Mouse (Mus musculus): Measurements from ENCODE around the gene Fbxl5. TPM values are rescaled to one million over a fixed set of nuclear protein-coding genes. Genes with fewer than 3 reads are reported as not detected.

Gene Fbxl5
- polyA plus RNA-seq, 1 experiment from 2014 or later, result 91.7 TPM

DNA sequence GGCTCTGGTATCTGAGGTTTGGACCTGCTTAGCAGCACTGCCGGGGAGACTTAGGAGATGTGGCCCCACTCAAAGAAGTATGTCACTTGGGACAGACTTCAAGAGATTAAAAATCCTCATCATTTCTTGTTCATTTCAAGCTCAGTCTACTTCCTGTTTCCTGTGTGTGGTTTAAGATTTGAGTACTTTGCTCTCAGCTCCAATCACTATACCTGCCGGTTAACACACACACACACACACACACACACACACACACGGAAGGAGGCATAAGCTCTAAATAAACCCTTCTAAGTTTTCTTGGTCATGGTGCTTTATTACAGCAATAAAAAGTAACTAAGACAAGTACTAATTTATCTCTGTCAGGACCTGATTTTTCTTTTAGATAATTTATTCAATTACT is 49.9 kb downstream of the Fbxl5 start:
- in situ Hi-C loops (cut with MboI; ENCODE audit: low pct_unique_long_range_greater_than_20kb), result no loop called here
- H3K27me3 ChIP-seq, result no peaks in the 10 kb centered on the region
- DNase-seq (ENCODE audit: low read depth, low spot score) (no peak), ATAC-seq (no peak)
- ChIA-PET POLR2A (interaction anchor here (0.5 to 1.1 kb wide), 2 partner anchors 11 to 76 kb away, joined by 3 to 4 read pairs; no protein-coding TSS in a partner anchor), CTCF (interaction anchor here (0.8 to 1.5 kb wide), 5 partner anchors 9 to 121 kb away, joined by 3 read pairs; no protein-coding TSS in a partner anchor)
- no peak for TF ChIP-seq CTCF (IDR thresholded peaks at IDR 0.05)

DNA sequence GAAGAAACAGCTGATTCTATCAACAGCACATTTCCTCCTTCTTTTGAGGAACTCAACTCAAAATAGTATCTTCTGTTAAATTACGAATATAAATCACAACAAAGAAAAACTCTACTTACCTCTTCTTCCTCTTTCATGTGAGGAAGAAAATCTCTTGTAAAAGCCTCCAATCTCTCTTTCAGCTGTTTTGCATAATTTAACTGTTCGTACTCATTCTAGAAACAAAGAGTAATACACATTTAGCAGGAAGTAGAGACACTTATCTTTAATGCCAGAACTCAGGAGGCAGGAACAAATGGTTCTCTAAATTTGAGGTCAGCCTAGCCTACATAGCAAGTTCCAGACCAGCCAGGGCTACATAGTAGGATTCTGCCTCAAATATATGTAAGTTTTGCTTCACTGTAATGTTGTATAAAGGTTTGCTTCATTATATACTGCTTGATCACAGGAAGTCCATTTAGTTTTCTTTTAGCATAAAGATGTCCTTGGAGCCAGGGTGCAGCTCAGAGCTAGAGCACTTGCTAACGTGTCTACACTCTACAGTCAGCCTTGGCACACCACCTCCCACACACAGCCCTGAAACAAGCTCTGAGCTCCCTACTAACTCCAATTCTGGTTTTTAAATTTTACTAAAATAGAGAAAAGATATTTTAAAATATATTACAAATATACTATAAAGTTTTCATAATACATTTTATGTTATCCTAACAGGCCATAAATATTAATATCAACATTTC is 50.7 kb downstream of the Fbxl5 start:
- DNase-seq (ENCODE audit: low read depth, low spot score), result no peak
- H3K27me3 ChIP-seq, result no peaks in the 10 kb centered on the region
- ATAC-seq, result no peak
- no peak for TF ChIP-seq CTCF (IDR thresholded peaks at IDR 0.05)
- ChIA-PET POLR2A (no interaction called here), CTCF (interaction anchor here (0.8 to 1.5 kb wide), 4 partner anchors 10 to 49 kb away, joined by 3 read pairs; no protein-coding TSS in a partner anchor)
- in situ Hi-C loops (cut with MboI; ENCODE audit: low pct_unique_long_range_greater_than_20kb), result no loop called here

DNA sequence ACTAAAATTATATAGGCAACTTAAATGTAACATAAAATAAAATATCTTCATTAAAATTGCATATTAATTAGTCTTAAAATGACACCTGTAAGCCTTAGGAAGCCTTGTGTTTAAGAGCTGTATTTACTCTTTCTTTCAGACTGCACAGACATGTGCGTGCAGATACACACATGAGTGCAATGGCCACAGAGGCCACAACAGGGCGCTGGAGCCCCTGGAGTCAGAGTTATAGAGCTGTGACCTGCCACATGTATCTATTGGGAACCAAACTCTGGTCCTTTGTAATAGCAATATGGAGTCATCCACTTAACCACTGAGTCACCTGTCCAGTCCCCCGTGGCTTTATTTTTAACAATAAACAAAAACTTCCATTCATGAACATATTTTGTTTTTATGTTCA is 72.3 kb downstream of the Fbxl5 start:
- in situ Hi-C loops (cut with MboI; ENCODE audit: low pct_unique_long_range_greater_than_20kb), result no loop called here
- ChIA-PET POLR2A (interaction anchor here (0.7 kb wide), 1 partner anchor 11 kb away, joined by 4 read pairs; no protein-coding TSS in a partner anchor), CTCF (interaction anchor here (0.9 to 1.9 kb wide), 6 partner anchors 9 to 92 kb away, joined by 3 to 11 read pairs (median 3); no protein-coding TSS in a partner anchor)
- peak; percentile 60 for TF ChIP-seq CTCF (IDR thresholded peaks at IDR 0.05)
- no peak for ATAC-seq
- no peaks in the 10 kb centered on the region for H3K27me3 ChIP-seq
- no peak for DNase-seq (ENCODE audit: low read depth, low spot score)

DNA sequence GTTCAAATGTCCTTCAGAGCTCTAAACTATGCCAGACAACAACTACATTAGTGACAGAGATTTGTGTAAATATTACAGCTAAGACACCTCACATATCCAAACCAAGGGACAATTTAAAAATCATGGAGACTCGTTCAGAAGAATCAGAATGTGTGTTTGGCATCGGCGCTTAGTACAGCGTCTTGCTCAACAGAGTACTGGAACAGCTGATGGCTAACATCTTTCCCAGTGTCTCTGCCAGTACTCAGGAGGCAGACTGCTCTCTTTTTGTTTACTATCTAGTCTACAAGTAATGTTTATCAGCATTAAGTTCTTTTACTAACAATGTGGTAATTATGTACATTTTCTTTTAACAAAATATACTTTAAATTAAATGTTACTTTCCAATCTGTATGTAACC is 73.4 kb downstream of the Fbxl5 start:
- no peak for DNase-seq (ENCODE audit: low read depth, low spot score)
- ChIA-PET POLR2A (no interaction called here), CTCF (interaction anchor here (0.9 to 1.5 kb wide), 4 partner anchors 9 to 89 kb away, joined by 3 read pairs; no protein-coding TSS in a partner anchor)
- in situ Hi-C loops (cut with MboI; ENCODE audit: low pct_unique_long_range_greater_than_20kb), result no loop called here
- no peak for TF ChIP-seq CTCF (IDR thresholded peaks at IDR 0.05)
- no peaks in the 10 kb centered on the region for H3K27me3 ChIP-seq
- no peak for ATAC-seq

DNA sequence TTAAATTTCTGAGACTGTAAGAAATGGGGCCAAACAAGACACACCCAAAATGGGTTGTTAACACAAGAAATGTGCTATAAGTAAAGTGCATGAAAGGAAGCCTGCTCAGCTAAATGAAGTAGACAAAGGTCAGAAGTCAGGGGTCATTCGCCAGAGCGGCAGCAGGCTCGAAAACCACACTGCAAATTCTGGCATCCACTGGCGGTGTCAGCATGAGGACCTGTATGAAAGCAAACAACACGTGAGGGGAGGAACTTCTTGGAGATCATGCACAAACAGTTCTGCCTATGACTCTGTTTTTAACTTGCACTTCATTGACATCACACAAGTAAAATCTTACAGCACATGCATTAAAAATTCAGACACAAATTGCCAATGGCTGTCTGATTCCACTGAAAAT is 76.3 kb downstream of the Fbxl5 start:
- in situ Hi-C loops (cut with MboI; ENCODE audit: low pct_unique_long_range_greater_than_20kb), result no loop called here
- POLR2A ChIA-PET, result interaction anchor here (1.2 kb wide), 1 partner anchor 9 kb away, joined by 3 read pairs; no protein-coding TSS in a partner anchor
- DNase-seq (ENCODE audit: low read depth, low spot score) (no peak), ATAC-seq (no peak)
- no peaks in the 10 kb centered on the region for H3K27me3 ChIP-seq
- no peak for TF ChIP-seq CTCF (IDR thresholded peaks at IDR 0.05)
- CTCF ChIA-PET, result no interaction called here

DNA sequence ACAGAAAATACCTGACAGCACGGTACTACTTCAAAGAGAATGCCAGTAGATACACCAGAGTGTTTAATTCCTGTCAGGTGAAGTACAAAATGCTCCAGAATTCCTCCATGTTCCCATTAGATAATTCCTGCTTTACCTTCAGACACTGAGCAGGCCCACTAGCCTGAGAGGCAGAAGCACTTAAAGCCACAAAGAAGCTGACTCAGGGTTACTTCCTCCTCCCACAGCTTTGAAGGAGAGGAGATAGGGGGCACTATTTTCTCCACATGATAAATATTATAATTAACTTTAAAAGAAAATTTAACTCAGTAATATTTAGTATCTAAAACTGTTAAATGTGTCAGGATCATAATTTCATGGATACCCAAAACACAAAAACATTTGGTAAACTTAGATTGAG is 77.3 kb downstream of the Fbxl5 start:
- ChIA-PET CTCF (interaction anchor here (0.8 kb wide), 1 partner anchor 18 kb away, joined by 3 read pairs; no protein-coding TSS in a partner anchor), POLR2A (no interaction called here)
- in situ Hi-C loops (cut with MboI; ENCODE audit: low pct_unique_long_range_greater_than_20kb), result no loop called here
- no peak for TF ChIP-seq CTCF (IDR thresholded peaks at IDR 0.05)
- ATAC-seq (no peak), DNase-seq (ENCODE audit: low read depth, low spot score) (no peak)
- no peaks in the 10 kb centered on the region for H3K27me3 ChIP-seq

DNA sequence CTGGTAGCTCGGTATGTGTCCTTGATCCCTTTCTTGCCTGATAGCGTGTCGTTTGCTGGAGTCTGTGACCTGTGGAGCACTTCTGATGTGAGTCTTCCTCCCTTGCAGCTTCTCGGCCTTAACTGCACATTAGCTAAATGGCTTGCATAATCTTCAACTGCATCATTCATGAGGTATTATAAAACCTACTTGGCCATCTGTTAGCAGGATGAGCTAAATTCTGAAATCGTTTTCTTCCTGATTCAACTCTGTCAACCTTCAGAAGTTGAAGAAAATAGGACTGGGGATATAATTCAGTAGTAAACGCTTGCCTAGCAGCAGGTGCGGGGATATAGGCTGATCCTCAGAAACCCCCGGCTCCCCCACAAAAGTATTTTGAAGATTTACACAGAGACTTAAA is 89.1 kb downstream of the Fbxl5 start:
- TF ChIP-seq CTCF (IDR thresholded peaks at IDR 0.05), result no peak
- no peak for ATAC-seq
- in situ Hi-C loops (cut with MboI; ENCODE audit: low pct_unique_long_range_greater_than_20kb), result no loop called here
- POLR2A ChIA-PET, result no interaction called here
- DNase-seq (ENCODE audit: low read depth, low spot score), result no peak
- CTCF ChIA-PET, result interaction anchor here (1.3 kb wide), 1 partner anchor 11 kb away, joined by 4 read pairs; no protein-coding TSS in a partner anchor
- H3K27me3 ChIP-seq, result no peaks in the 10 kb centered on the region

DNA sequence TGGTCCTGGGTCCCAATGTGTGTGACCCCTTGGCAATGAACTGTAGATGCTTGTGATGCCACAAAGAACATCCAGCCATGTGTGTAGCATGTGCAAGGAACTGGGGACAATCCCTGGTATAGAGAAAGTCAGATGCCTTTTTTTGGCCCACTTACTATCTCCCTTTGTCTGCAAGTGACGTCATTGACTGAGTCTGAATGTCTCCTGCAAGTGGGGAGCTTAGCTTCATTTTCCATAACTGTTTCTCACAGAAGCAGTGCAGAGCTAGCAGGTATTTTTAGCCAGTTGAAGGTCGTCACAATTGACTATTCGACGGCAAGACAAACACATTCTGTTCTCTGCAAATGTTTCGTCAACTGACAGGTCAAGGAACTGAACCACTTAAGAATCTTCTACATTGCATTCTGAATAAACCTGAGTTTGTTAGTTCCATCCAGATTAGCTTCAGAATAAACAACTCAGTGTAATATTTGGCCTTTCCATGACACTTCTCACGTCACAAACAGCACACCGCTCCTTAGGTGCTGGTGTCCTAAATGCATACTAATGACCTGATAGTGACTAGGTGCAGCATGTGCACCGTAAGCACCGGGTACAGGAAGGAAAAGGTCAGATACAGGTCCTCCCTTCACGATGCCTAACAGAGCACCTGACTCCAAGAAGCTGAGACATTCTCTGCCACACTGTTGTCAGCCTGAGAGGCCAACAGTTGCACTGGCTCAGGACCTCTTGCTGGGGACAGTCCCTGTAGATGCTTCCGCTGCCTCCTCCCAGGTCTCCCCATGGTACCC is 92.9 kb downstream of the Fbxl5 start:
- ATAC-seq, result no peak
- TF ChIP-seq CTCF (IDR thresholded peaks at IDR 0.05), result no peak
- H3K27me3 ChIP-seq, result no peaks in the 10 kb centered on the region
- no peak for DNase-seq (ENCODE audit: low read depth, low spot score)
- in situ Hi-C loops (cut with MboI; ENCODE audit: low pct_unique_long_range_greater_than_20kb), result no loop called here
- ChIA-PET CTCF (interaction anchor here (0.9 to 3.9 kb wide), 4 partner anchors 9 to 21 kb away, joined by 3 to 16 read pairs (median 4); no protein-coding TSS in a partner anchor), POLR2A (interaction anchor here (0.7 kb wide), 1 partner anchor 24 kb away, joined by 4 read pairs; no protein-coding TSS in a partner anchor)

DNA sequence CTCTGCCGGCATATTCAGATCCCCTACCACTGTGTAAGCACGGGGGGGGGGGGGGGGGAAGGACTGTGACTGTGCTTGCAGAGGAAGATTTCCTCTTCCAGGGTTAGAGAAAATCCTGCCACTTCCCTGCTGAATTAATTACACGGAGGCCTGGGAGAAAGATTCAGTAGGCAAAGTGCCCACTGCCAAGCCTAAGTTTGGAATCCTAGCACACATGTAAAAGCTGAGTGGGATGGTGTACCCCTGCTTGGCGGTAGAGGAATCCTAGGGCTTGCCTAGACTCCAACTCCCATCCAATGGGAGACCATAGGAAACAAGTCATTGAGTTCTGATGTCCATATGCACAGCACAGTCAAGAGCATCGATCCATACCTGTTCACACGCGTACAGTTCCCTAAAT is 97.6 kb downstream of the Fbxl5 start:
- in situ Hi-C loops (cut with MboI; ENCODE audit: low pct_unique_long_range_greater_than_20kb), result no loop called here
- no peak for ATAC-seq
- no peak for DNase-seq (ENCODE audit: low read depth, low spot score)
- H3K27me3 ChIP-seq, result no peaks in the 10 kb centered on the region
- no peak for TF ChIP-seq CTCF (IDR thresholded peaks at IDR 0.05)
- ChIA-PET POLR2A (no interaction called here), CTCF (interaction anchor here (1.4 kb wide), 1 partner anchor 23 kb away, joined by 3 read pairs; no protein-coding TSS in a partner anchor)

DNA sequence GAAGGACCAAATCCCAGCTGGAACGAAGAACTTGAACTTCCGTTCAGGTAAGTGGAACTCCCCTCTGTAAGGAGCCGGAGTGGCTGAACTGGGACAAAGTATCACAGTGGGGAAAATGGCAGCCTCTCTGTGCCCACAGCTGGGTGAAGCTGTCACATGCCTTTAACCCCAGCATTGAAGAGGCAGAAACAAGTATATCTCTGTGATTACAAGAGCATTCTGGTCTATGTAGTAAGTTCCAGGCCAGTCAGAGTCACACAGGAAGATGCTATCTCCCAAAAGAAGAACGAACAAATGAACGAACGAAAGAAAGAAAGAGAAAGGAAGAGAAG is 99.0 kb downstream of the Fbxl5 start:
- ChIA-PET CTCF (interaction anchor here (1.0 to 1.3 kb wide), 2 partner anchors 16 to 22 kb away, joined by 3 read pairs; no protein-coding TSS in a partner anchor), POLR2A (no interaction called here)
- no peaks in the 10 kb centered on the region for H3K27me3 ChIP-seq
- no peak for DNase-seq (ENCODE audit: low read depth, low spot score)
- no peak for ATAC-seq
- in situ Hi-C loops (cut with MboI; ENCODE audit: low pct_unique_long_range_greater_than_20kb), result no loop called here
- no peak for TF ChIP-seq CTCF (IDR thresholded peaks at IDR 0.05)
